Mouse (Mus musculus): ENCODE measurements around the gene Hist1h2ah. TPM values are rescaled to one million over a fixed set of nuclear protein-coding genes. Genes with fewer than 3 reads are reported as not detected.
A peak's percentile ranks its signal among the peaks of the same experiment; 100 is the strongest.

Hist1h2ah gene
- polyA plus RNA-seq, 1 experiment, result not detected

- H3K4me3 ChIP-seq (ENCODE audit: insufficient read depth, low read length), result no peak overlapping the region
- H3K4me1 ChIP-seq (ENCODE audit: control insufficient read depth, insufficient read depth, low read length), result no peaks in the 10 kb centered on the region
- H3K27ac ChIP-seq (ENCODE audit: insufficient read depth, low read length), result no peak overlapping the region
- TF ChIP-seq CTCF (IDR thresholded peaks at IDR 0.05; ENCODE audit: borderline replicate concordance, insufficient read depth, low read length) (no peak), POLR2A (IDR thresholded peaks at IDR 0.05; ENCODE audit: low read depth, low read length) (no peak)
Measured at GRCm38 (mm10) chr13:21999147-21999546, 36.2 kb downstream of the Hist1h2ah start.

- TF ChIP-seq POLR2A (IDR thresholded peaks at IDR 0.05; ENCODE audit: low read depth, low read length) (no peak), CTCF (IDR thresholded peaks at IDR 0.05; ENCODE audit: borderline replicate concordance, insufficient read depth, low read length) (no peak)
- H3K4me1 ChIP-seq (ENCODE audit: control insufficient read depth, insufficient read depth, low read length), result no peaks in the 10 kb centered on the region
- no peak overlapping the region for H3K4me3 ChIP-seq (ENCODE audit: insufficient read depth, low read length)
- H3K27ac ChIP-seq (ENCODE audit: insufficient read depth, low read length), result no peak overlapping the region
Measured at GRCm38 (mm10) chr13:21998412-21998811, 37.0 kb downstream of the Hist1h2ah start.

- Histone ChIP-seq H3K4me3 (ENCODE audit: insufficient read depth, low read length) (no peak overlapping the region; the same call in 1 of the 2 replicates), H3K27ac (ENCODE audit: insufficient read depth, low read length) (no peak overlapping the region)
- TF ChIP-seq CTCF (IDR thresholded peaks at IDR 0.05; ENCODE audit: borderline replicate concordance, insufficient read depth, low read length) (no peak), POLR2A (IDR thresholded peaks at IDR 0.05; ENCODE audit: low read depth, low read length) (no peak)
Measured at GRCm38 (mm10) chr13:21997821-21998220, 37.5 kb downstream of the Hist1h2ah start.

GRCm38 (mm10) chr13:21997201-21997820 is 38.1 kb downstream of the Hist1h2ah start:
- Histone ChIP-seq H3K4me1 (ENCODE audit: control insufficient read depth, insufficient read depth, low read length) (no peaks in the 10 kb centered on the region), H3K27ac (ENCODE audit: insufficient read depth, low read length) (no peak overlapping the region), H3K4me3 (ENCODE audit: insufficient read depth, low read length) (peak overlapping the region; percentile 72)
- no peak for TF ChIP-seq CTCF (IDR thresholded peaks at IDR 0.05; ENCODE audit: borderline replicate concordance, insufficient read depth, low read length)
- no peak for TF ChIP-seq POLR2A (IDR thresholded peaks at IDR 0.05; ENCODE audit: low read depth, low read length)

More at GRCm38 (mm10) chr13:21997821-21998220, 37.5 kb downstream of the Hist1h2ah start:
- H3K4me1 ChIP-seq (ENCODE audit: control insufficient read depth, insufficient read depth, low read length), result no peaks in the 10 kb centered on the region

- no peaks in the 10 kb centered on the region for H3K4me1 ChIP-seq (ENCODE audit: control insufficient read depth, insufficient read depth, low read length)
- TF ChIP-seq POLR2A (IDR thresholded peaks at IDR 0.05; ENCODE audit: low read depth, low read length) (no peak), CTCF (IDR thresholded peaks at IDR 0.05; ENCODE audit: borderline replicate concordance, insufficient read depth, low read length) (no peak)
- H3K4me3 ChIP-seq (ENCODE audit: insufficient read depth, low read length), result peak overlapping the region; percentile 72
- no peak overlapping the region for H3K27ac ChIP-seq (ENCODE audit: insufficient read depth, low read length)
Measured at GRCm38 (mm10) chr13:21996840-21997185, 38.6 kb downstream of the Hist1h2ah start.

- H3K27ac ChIP-seq (ENCODE audit: insufficient read depth, low read length), result no peak overlapping the region
- peak overlapping the region; percentile 72 for H3K4me3 ChIP-seq (ENCODE audit: insufficient read depth, low read length)
- TF ChIP-seq CTCF (IDR thresholded peaks at IDR 0.05; ENCODE audit: borderline replicate concordance, insufficient read depth, low read length) (no peak), POLR2A (IDR thresholded peaks at IDR 0.05; ENCODE audit: low read depth, low read length) (no peak)
- H3K4me1 ChIP-seq (ENCODE audit: control insufficient read depth, insufficient read depth, low read length), result no peaks in the 10 kb centered on the region
Measured at GRCm38 (mm10) chr13:21996101-21996839, 39.1 kb downstream of the Hist1h2ah start.

- Histone ChIP-seq H3K27ac (ENCODE audit: insufficient read depth, low read length) (no peak overlapping the region), H3K4me1 (ENCODE audit: control insufficient read depth, insufficient read depth, low read length) (no peaks in the 10 kb centered on the region), H3K4me3 (ENCODE audit: insufficient read depth, low read length) (peak overlapping the region; percentile 67)
- TF ChIP-seq CTCF (IDR thresholded peaks at IDR 0.05; ENCODE audit: borderline replicate concordance, insufficient read depth, low read length) (no peak), POLR2A (IDR thresholded peaks at IDR 0.05; ENCODE audit: low read depth, low read length) (no peak)
Measured at GRCm38 (mm10) chr13:21995331-21995914, 39.9 kb downstream of the Hist1h2ah start.

GRCm38 (mm10) chr13:21994896-21995295 is 40.5 kb downstream of the Hist1h2ah start:
- Histone ChIP-seq H3K4me3 (ENCODE audit: insufficient read depth, low read length) (peak overlapping the region; percentile 67), H3K27ac (ENCODE audit: insufficient read depth, low read length) (no peak overlapping the region)
- TF ChIP-seq POLR2A (IDR thresholded peaks at IDR 0.05; ENCODE audit: low read depth, low read length) (no peak), CTCF (IDR thresholded peaks at IDR 0.05; ENCODE audit: borderline replicate concordance, insufficient read depth, low read length) (no peak)

GRCm38 (mm10) chr13:21993957-21994738 is 41.2 kb downstream of the Hist1h2ah start:
- H3K27ac ChIP-seq (ENCODE audit: insufficient read depth, low read length), result no peak overlapping the region
- H3K4me3 ChIP-seq (ENCODE audit: insufficient read depth, low read length), result peak overlapping the region; percentile 88
- TF ChIP-seq CTCF (IDR thresholded peaks at IDR 0.05; ENCODE audit: borderline replicate concordance, insufficient read depth, low read length) (no peak), POLR2A (IDR thresholded peaks at IDR 0.05; ENCODE audit: low read depth, low read length) (no peak)
- no peaks in the 10 kb centered on the region for H3K4me1 ChIP-seq (ENCODE audit: control insufficient read depth, insufficient read depth, low read length)

More at GRCm38 (mm10) chr13:21994896-21995295, 40.5 kb downstream of the Hist1h2ah start:
- H3K4me1 ChIP-seq (ENCODE audit: control insufficient read depth, insufficient read depth, low read length), result no peaks in the 10 kb centered on the region

Measured in embryonic fibroblast, embryonic 13.5 days (primary cell).